Mouse (Mus musculus) testis, postnatal 14 days (tissue): ENCODE measurements around the gene Zfp335.
A peak's percentile ranks its signal among the peaks of the same experiment; 100 is the strongest.
"Not testable (repeated sequence)": the region's sequence is repeated elsewhere in the genome, so short reads cannot be mapped to it uniquely, and the experiment has no call there.

Source experiments
- DNase-seq: peaks from one replicate; pipeline ENCODE4 v3.0.0; 2021; ENCODE audit warnings: low spot score

Gene Zfp335

DNA sequence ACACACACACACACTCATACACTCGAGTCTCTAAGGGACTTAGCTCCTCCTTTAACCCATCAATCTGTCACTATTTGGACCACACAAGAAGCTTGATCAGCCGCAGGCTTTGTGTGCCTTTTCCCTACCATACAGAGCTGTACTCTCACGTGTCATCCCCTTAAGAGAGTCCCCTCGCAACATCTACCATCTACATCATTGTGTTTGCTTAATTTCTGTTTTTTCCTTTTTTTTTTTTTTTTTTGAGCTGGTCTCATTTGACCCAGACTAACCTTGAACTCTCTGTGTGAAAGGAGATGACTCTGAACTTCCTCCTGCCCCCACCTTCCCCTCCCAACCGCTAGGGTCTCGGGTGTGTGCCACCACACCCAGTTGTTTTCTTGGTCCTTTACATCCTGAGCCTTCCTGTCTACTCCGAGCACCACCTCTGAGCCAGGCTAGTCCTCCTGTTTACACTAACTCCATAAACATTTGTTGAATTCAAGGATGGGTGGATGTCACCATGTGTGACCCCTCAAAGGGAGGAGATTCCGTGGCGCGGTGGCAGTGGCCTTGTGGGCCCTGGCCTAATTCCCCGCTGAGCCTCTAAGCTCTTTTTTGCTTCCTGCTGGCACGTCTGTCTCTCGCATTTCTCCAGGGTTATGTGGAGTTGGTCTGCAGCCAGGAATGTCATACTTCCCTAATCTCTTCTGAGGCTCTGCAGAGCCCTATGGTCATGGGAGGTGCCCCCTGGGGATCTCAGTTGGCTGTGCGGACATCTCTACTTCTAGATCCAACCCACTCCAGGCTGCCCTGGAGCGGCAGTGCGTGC lies 44.6 kb downstream of the Zfp335 start:
- DNase-seq: peak; percentile 69

DNA sequence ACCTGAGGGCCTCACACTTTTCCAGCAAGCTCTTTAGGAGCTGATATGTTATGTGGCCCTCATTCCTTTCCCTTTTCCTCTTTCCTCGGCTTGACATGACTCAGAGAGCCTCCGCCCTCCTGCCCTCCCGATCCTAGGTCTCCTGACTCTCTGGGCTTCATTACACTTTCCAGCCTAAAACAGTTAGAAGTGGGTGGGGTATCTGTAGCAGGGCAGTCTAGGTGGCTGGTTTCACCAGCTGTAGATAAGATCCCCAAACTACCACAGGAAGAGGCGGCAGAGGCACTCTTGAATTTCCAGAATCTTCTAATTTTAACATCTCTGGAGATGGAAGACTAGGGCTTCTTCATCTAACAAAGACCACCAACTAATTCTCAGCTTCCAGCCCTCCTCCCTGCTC lies 47.0 kb downstream of the Zfp335 start:
- DNase-seq: no peak

GRCm38 (mm10) chr2:164863411-164863810 lies 48.1 kb downstream of the Zfp335 start:
- not testable (repeated sequence) for DNase-seq

DNA sequence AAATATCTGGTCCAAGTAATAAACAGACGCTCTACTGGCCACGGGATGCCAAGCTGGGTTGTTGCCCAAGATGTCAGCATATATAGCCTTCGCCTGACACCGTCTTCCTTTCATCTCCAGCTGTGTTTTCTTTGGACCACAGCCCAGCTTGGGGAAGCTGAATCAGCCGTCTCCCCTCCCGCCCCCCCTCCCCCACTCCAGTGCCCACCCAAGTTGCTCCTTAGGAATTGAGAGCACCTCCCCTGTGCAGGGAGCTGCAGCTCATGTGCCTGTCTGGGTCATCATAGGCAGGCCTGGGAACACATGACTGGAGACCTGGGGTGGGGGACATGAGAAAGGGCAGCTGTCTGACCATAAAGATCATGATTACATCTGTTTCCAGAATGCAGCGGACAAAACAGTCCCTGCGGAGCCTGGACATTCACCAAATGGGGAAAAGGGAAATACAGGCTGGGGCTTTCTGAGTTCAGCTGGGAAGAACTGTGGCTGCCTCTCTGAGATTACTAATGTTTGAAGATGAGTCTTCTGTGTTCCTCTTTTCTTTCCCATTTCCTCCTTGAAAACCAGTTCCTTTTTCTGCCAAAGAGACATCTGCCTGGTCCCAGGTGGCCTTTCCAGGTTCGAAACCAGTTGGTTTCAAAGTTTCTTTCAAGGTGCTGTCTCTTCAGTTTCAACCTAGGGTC lies 49.2 kb downstream of the Zfp335 start:
- DNase-seq: no peak

- no peak for DNase-seq
Observed at GRCm38 (mm10) chr2:164861094-164861493, 50.5 kb downstream of the Zfp335 start.

GRCm38 (mm10) chr2:164859640-164860432 lies 51.7 kb downstream of the Zfp335 start:
- DNase-seq: no peak

DNA sequence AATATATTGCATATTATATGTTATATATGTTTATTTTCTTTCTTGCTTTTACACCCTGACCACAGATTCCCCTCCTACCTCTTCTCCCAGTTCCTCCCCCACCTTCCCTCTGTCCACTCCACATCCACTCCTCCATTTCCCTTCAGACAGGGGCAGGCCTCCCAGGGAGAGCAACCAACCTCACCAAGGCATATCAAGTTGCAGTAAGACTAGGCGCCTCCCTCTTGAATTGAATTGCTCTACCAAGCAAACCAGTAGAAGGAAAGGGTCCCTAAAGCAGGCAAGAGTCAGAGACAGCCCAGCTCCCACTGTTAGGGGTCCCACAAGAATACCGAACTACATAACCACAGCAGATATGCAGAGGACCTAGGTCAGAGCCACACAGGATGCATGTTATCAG lies 52.4 kb downstream of the Zfp335 start:
- no peak for DNase-seq

GRCm38 (mm10) chr2:164857842-164858553 lies 53.6 kb downstream of the Zfp335 start:
- DNase-seq: no peak

GRCm38 (mm10) chr2:164857101-164857821 lies 54.3 kb downstream of the Zfp335 start, which contains the start of gene Pltp:
Gene Pltp, minus strand, starts transcription at chr2:164857711.
- peak; percentile 39 for DNase-seq

DNA sequence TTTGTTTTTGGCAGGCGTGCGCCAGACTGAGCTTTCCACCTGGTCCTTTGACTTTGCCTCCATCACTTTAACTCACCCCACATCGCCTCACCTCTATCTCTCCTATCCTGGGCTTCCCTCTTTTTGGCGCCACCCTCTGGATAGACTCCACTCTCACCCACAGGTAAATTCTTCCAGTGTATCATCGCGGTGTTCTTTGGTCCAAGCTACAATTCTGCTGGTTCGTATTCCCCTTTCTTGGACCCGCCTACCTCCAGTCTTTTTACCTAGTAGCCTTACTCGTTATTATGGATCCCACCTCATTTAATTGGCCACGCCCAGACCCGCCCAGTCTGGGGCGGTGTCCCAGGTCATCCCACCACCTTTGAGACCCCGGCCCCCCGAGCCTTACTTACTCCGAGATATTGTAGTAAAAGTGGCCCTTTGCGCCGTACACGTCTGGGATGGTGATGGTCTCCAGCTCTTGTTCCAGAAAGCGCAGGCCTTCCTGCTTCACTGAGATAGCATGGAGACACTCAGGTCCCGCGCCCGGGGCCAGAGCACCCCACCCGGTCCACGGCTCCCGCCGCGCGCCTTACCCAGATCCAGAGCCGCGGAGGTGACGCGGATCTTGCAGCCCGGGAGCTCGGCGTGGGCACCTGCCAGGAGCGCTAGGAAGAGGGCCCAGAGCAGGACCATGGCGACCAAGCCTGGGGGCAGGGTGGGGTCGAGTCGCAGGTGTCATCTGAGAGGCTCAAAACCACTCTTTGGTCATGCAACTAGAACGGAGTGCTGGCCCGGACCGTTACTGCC lies 55.1 kb downstream of the Zfp335 start:
- DNase-seq: no peak

GRCm38 (mm10) chr2:164855572-164855971 lies 56.0 kb downstream of the Zfp335 start:
- not testable (repeated sequence) for DNase-seq

DNA sequence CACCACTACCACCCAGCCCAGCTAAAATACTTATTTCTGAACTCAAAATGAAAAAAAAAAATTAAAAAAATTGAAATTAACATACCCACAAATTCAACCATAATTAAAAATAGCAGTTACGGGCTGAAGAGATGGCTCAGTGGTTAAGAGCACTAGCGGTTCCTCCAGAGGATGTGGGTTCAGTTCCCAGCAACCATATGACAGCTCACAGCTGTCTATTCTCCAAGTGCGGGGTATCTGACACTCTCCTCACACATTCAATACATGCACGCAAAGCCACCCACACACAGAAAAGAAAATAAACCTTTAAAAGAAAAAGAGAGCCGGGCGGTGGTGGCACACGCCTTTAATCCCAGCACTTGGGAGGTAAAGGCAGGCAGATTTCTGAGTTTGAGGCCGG lies 61.5 kb downstream of the Zfp335 start:
- no peak for DNase-seq

GRCm38 (mm10) chr2:164845782-164846181 lies 65.8 kb downstream of the Zfp335 start:
- no peak for DNase-seq
